Mouse (Mus musculus): ENCODE results near the gene 4933430I17Rik.
A peak's percentile ranks its signal among the peaks of the same experiment; 100 is the strongest.
"Not testable (repeated sequence)": the region's sequence is repeated elsewhere in the genome, so short reads cannot be mapped to it uniquely, and the experiment has no call there.

4933430I17Rik gene

GRCm38 (mm10) chr4:62543782-62544181 is 18.6 kb downstream of the 4933430I17Rik start:
- DNase-seq (ENCODE audit: low read depth, low spot score) = no peak

GRCm38 (mm10) chr4:62544801-62545200 is 19.6 kb downstream of the 4933430I17Rik start:
- DNase-seq (ENCODE audit: low read depth, low spot score) = no peak

- DNase-seq (ENCODE audit: low read depth, low spot score) = no peak
Observed at GRCm38 (mm10) chr4:62551966-62552365, 26.8 kb downstream of the 4933430I17Rik start.

- no peak for DNase-seq (ENCODE audit: low read depth, low spot score)
Observed at GRCm38 (mm10) chr4:62557436-62557835, 32.3 kb downstream of the 4933430I17Rik start.

GRCm38 (mm10) chr4:62559797-62560329 is 34.7 kb downstream of the 4933430I17Rik start, which contains the start of gene Rgs3:
Rgs3 (plus strand) TSS chr4:62559847.
- no peak for DNase-seq (ENCODE audit: low read depth, low spot score)

DNA sequence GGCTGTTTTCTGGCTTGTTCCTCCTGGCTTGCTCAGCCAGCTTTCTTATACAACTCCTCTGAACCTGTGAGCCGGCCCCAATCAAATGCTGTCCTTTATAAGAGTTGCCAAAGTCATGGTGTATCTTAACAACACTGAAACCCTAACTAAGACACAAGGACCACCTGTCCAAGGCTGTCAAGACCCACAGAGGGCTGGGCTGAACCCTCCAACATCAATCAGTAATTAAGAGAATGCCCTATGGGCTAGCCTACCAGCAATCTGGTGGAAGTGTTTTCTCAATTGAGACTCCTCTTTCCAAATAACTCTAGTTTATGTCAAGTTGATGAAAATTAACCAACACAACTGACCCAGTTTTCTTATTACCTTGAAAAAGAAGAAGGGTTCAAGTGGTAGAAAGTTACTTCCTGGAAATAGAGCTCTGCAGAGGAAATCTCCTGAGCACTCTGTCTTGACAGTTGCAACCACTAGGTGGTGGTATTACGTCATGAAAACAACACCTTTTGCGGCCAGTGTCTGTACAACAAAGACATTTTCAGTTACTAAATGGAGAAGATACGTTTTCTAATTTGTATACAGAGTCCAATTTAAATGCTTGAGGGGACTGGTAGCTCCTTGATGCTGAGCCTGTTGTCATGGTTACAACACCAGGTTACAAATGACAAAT is 35.9 kb downstream of the 4933430I17Rik start:
- peak; percentile 67 for DNase-seq (ENCODE audit: low read depth, low spot score)

- no peak for DNase-seq (ENCODE audit: low read depth, low spot score)
Observed at GRCm38 (mm10) chr4:62561630-62562001, 36.4 kb downstream of the 4933430I17Rik start.

DNA sequence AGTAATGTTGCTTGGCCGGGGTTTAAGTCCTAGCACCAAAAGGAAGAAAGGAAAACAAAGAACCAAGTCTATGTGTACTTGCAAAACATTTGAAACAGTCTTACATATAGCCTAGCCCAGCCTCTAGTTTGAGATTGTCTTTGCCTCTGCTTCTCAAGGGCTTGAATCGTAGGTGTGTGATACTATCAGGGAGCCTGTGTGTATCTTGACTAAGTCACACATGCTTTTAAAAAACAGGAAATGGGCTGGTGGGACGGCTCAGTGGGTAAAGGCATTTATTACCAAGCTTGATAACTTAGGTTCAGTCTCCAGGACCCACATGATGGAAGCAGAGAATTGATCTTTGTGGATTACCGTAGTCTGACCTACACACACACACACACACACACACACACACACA is 36.8 kb downstream of the 4933430I17Rik start:
- no peak for DNase-seq (ENCODE audit: low read depth, low spot score)

DNA sequence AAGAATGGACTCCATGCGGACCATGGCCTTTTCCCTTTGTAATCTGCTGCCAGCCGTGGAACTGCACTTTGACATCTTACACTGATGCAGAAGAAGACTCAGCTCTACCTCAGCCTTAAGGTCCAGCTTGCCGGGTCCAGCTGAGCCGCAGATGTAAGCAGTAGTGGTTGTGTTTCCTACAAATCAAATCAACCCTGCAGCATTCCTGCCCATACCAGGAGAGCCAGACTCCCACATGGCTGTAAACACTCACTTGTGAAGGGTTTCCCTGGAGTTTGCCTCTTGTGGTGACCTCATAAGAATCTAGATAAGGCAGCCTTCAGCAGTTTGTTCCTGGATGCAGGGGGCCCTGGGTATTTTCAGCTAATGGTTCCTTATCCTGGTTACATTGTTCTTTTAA is 41.4 kb downstream of the 4933430I17Rik start:
- DNase-seq (ENCODE audit: low read depth, low spot score) = no peak

DNA sequence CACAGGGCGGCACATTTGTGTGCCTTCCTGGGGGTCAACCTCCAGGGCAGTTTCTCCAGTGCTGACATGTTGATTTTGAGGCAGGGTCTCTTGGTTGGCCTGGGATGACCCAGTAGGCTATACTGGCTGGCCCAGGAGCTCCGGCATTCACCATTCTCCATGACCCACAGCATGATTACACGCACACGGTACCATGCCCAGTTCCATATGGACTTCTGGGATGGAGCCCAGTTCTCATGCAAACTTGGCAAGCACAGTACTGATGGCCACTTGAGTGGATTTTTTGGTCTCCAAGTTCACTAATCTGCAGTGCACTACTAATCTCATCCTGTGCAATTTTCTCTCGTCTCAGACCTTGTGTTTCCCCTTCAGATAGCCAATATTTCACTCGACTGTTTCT is 42.5 kb downstream of the 4933430I17Rik start:
- no peak for DNase-seq (ENCODE audit: low read depth, low spot score)

DNA sequence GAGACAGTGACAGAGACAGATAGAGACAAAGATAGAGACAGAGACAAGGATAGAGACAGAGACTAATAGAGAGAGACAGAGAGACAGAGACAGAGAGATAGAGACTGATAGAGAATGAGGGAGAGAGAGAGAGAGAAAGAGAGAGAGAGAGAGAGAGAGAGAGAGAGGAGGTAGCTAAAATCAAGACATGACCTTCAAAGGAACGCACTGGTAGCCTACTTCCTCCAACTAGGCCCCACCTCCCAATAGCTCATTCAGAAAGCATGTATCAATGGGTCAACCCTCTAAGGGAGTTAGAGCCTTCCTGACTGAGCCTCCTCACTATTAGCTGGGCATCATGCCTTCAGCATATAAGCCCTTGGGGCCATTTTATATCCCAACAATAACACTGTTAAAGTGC is 43.2 kb downstream of the 4933430I17Rik start:
- DNase-seq (ENCODE audit: low read depth, low spot score) = no peak

GRCm38 (mm10) chr4:62569603-62570002 is 44.4 kb downstream of the 4933430I17Rik start:
- no peak for DNase-seq (ENCODE audit: low read depth, low spot score)

DNA sequence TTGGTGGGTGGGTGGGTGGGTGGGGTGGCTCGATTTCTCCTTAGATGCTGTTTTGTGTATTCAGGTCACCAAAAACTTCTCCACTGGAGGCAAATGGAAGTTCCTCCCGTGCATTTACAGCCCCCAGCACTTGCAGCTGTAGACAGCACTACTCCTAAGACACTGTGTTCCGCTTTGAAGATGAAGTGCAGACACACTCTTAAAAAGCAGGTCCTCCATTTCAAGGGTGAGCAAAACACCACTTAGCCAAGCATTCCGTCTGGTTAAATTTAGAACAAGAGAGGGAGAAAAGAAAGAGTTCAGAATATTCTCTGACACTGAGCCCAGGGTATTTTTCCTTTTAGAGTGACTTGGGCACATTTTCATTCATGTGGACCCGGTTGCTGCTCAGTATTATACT is 44.9 kb downstream of the 4933430I17Rik start:
- DNase-seq (ENCODE audit: low read depth, low spot score) = no peak

DNA sequence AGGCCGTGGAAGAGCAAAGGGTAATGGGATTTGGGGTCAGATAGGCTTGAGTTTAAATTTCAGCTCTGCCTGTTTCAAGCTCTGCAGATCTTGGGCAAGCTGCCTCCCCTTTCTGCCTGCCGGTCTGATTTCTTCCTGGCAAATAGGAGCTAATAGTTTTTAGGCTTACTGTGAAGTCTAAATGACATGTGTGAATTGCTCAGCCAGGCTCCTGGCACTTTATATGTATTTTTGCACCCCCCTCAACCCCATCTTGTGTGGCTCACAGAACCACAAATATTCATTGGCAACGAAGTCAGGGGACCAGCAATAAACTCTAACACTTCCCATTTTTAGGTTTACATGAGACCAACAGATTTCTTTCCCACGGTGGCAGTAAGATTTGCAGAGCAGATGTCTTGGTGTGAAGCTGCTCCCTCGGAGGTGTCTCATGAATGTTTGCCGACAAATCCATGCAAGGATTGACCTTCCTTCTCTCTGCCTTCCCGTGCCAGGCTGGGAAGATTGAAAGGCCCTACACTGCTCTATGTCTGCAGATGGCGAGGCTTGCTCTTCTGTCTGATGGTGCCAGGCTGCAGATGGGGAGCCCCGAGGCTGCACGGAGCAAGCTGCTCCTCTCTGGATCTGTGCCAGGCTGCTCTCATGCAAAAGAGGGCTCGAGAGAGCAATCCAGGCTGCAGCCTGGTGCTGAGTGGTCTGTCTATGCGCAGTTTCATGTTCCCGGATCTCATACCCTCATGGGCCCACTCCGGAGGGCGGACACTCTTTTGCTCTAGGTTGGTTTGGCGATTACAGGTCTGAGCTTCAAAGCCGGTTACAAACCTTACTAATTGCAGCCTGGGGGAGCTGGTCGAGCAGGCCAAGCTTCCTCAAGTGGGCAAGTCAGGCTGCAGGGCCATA is 57.4 kb downstream of the 4933430I17Rik start:
- peak; percentile 66 for DNase-seq (ENCODE audit: low read depth, low spot score)

DNA sequence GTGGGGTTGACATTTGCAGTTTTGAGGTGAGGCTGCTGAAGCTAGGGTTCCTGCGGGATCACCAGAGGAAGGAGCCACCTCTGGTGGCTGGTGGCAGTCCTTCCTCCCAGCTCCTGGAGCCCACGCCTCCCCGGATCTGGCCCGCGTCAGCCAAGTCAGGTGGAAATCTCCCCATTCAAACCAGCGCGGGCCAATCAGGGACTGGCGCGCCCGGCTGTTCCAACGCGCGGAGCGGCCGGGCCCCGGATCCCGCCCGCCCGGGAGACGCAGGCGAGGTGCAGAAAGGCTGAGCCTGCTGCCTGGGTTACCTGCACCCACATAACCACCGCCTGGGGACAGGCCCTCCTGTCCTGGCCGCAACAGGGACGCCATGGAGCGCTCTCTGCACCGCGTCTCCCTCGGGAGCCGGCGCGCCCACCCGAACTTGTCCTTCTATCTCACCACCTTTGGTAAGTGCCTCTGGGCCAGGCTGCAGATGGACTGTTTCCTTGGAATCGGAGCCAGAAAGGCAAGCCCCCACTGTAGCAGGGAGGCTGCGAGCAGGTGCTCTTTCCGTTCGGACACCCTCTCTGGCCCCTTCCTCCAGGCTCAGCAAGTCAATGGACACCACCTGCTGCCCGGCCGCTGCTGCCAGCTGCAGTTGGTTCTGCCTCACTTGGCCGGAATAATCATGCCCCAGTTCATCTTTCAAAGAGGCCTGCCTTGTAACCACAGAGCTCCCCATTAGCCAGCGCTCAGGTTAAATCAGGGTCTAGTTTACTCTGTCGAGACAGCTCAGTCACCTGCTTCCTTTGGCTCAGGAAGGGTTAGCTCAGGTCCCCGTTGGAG is 58.3 kb downstream of the 4933430I17Rik start:
- DNase-seq (ENCODE audit: low read depth, low spot score) = no peak

GRCm38 (mm10) chr4:62587067-62587466 is 61.9 kb downstream of the 4933430I17Rik start:
- no peak for DNase-seq (ENCODE audit: low read depth, low spot score)

GRCm38 (mm10) chr4:62590878-62591277 is 65.7 kb downstream of the 4933430I17Rik start:
- DNase-seq (ENCODE audit: low read depth, low spot score) = no peak

GRCm38 (mm10) chr4:62591326-62591725 is 66.2 kb downstream of the 4933430I17Rik start:
- no peak for DNase-seq (ENCODE audit: low read depth, low spot score)

DNA sequence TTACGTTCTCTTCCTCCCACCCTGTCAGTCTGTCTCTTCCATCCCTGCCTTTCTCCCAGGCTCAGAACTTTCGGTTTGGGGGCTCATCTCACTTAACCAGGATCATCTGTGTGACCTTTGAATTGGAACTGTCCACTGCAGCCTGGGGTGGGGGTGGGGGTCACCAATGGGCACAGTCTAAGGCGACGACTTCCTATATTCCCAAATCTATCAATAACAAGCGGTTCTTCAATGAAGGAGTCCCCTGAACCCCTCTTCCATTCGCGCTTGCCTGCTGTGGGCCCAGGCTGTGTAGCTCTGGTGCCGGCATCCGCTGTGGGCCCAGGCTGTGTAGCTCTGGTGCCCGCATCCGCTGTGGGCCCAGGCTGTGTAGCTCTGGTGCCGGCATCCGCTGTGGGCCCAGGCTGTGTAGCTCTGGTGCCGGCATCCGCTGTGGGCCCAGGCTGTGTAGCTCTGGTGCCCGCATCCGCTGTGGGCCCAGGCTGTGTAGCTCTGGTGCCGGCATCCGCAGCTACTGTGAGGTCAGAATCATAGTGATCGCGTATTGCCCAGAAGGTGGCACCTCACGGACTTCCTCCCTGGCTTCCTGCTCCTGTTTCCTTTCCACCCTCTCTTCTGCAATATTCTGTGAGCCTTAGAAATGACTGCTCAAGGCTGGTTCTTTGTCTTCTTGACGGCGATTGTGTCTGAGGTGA is 68.5 kb downstream of the 4933430I17Rik start:
- DNase-seq (ENCODE audit: low read depth, low spot score) = not testable (repeated sequence)

DNA sequence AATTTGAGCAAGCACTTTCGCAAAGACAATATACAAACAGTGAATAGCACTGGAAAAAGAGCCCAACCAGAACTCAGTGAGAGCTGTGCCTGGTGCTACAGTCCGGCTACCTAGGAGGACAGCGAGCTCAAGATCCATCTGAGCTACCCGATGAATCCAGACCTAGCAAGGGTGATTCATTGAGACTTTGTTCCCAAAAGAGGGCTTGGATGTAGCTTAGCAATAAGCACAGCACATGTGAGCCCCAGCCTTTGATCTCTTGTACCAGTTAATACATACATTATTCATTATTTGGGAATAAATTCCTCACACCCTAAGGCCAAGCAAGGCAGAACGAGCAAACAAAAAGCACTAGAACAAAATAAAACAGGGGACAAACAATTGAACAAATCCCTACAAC is 69.3 kb downstream of the 4933430I17Rik start:
- DNase-seq (ENCODE audit: low read depth, low spot score) = no peak

- DNase-seq (ENCODE audit: low read depth, low spot score) = no peak
Observed at GRCm38 (mm10) chr4:62596051-62596450, 70.9 kb downstream of the 4933430I17Rik start.

Measured in retina, postnatal 7 days (tissue).